Mouse (Mus musculus): ENCODE results near the gene Dkk2. TPM values are rescaled to one million over a fixed set of nuclear protein-coding genes. Genes with fewer than 3 reads are reported as not detected.

The Dkk2 gene
- polyA plus RNA-seq, 1 experiment, result 0.31 TPM

- TF ChIP-seq EP300 (IDR thresholded peaks at IDR 0.05; ENCODE audit: insufficient read depth, low read depth, low read length), result no peak
- TF ChIP-seq POLR2A (IDR thresholded peaks at IDR 0.05; ENCODE audit: insufficient read depth, low read length), result no peak
- peak; percentile 73 for TF ChIP-seq CTCF (IDR thresholded peaks at IDR 0.05; ENCODE audit: low read depth, low read length)
- H3K4me1 ChIP-seq (ENCODE audit: control insufficient read depth, insufficient read depth, low read length), result no peaks in the 10 kb centered on the region
- no peak overlapping the region for H3K9ac ChIP-seq (ENCODE audit: low read depth, poor library complexity, severe bottlenecking)
- no peak overlapping the region for H3K27ac ChIP-seq (ENCODE audit: insufficient read depth, low read length)
- H3K36me3 ChIP-seq (ENCODE audit: control insufficient read depth, insufficient read depth, low read length, poor library complexity, severe bottlenecking), result no peaks in the 10 kb centered on the region
- no peaks in the 10 kb centered on the region for H3K27me3 ChIP-seq (ENCODE audit: control insufficient read depth, insufficient read depth, low read length, poor library complexity, severe bottlenecking)
- no peak overlapping the region for H3K4me3 ChIP-seq (ENCODE audit: low read depth, low read length)
- H3K9me3 ChIP-seq (replicated peaks; ENCODE audit: control insufficient read depth, insufficient read depth, low read length, poor library complexity, severe bottlenecking), result no peaks in the 10 kb centered on the region
Observed at GRCm38 (mm10) chr3:132207469-132207868, 122.4 kb downstream of the Dkk2 start.

GRCm38 (mm10) chr3:132211260-132211659, 126.2 kb downstream of the Dkk2 start:
- Histone ChIP-seq H3K4me3 (ENCODE audit: low read depth, low read length) (no peak overlapping the region), H3K9me3 (replicated peaks; ENCODE audit: control insufficient read depth, insufficient read depth, low read length, poor library complexity, severe bottlenecking) (no peaks in the 10 kb centered on the region)
- TF ChIP-seq POLR2A (IDR thresholded peaks at IDR 0.05; ENCODE audit: insufficient read depth, low read length) (no peak), CTCF (IDR thresholded peaks at IDR 0.05; ENCODE audit: low read depth, low read length) (no peak), EP300 (IDR thresholded peaks at IDR 0.05; ENCODE audit: insufficient read depth, low read depth, low read length) (no peak)

GRCm38 (mm10) chr3:132219977-132220487, 134.9 kb downstream of the Dkk2 start:
- H3K4me1 ChIP-seq (ENCODE audit: control insufficient read depth, insufficient read depth, low read length), result no peaks in the 10 kb centered on the region
- no peak for TF ChIP-seq POLR2A (IDR thresholded peaks at IDR 0.05; ENCODE audit: insufficient read depth, low read length)
- TF ChIP-seq CTCF (IDR thresholded peaks at IDR 0.05; ENCODE audit: low read depth, low read length), result no peak
- no peak for TF ChIP-seq EP300 (IDR thresholded peaks at IDR 0.05; ENCODE audit: insufficient read depth, low read depth, low read length)
- H3K9me3 ChIP-seq (replicated peaks; ENCODE audit: control insufficient read depth, insufficient read depth, low read length, poor library complexity, severe bottlenecking), result no peaks in the 10 kb centered on the region
- H3K27me3 ChIP-seq (ENCODE audit: control insufficient read depth, insufficient read depth, low read length, poor library complexity, severe bottlenecking), result no peaks in the 10 kb centered on the region
- H3K36me3 ChIP-seq (ENCODE audit: control insufficient read depth, insufficient read depth, low read length, poor library complexity, severe bottlenecking), result no peaks in the 10 kb centered on the region
- no peak overlapping the region for H3K9ac ChIP-seq (ENCODE audit: low read depth, poor library complexity, severe bottlenecking)
- H3K27ac ChIP-seq (ENCODE audit: insufficient read depth, low read length), result no peak overlapping the region
- no peak overlapping the region for H3K4me3 ChIP-seq (ENCODE audit: low read depth, low read length)

More at GRCm38 (mm10) chr3:132211260-132211659, 126.2 kb downstream of the Dkk2 start:
- H3K27me3 ChIP-seq (ENCODE audit: control insufficient read depth, insufficient read depth, low read length, poor library complexity, severe bottlenecking), result no peaks in the 10 kb centered on the region
- no peaks in the 10 kb centered on the region for H3K36me3 ChIP-seq (ENCODE audit: control insufficient read depth, insufficient read depth, low read length, poor library complexity, severe bottlenecking)
- no peak overlapping the region for H3K27ac ChIP-seq (ENCODE audit: insufficient read depth, low read length)
- H3K9ac ChIP-seq (ENCODE audit: low read depth, poor library complexity, severe bottlenecking), result no peak overlapping the region
- H3K4me1 ChIP-seq (ENCODE audit: control insufficient read depth, insufficient read depth, low read length), result no peaks in the 10 kb centered on the region

GRCm38 (mm10) chr3:132227622-132228021, 142.5 kb downstream of the Dkk2 start:
- Histone ChIP-seq H3K9ac (ENCODE audit: low read depth, poor library complexity, severe bottlenecking) (no peak overlapping the region), H3K27ac (ENCODE audit: insufficient read depth, low read length) (no peak overlapping the region), H3K36me3 (ENCODE audit: control insufficient read depth, insufficient read depth, low read length, poor library complexity, severe bottlenecking) (no peaks in the 10 kb centered on the region), H3K4me1 (ENCODE audit: control insufficient read depth, insufficient read depth, low read length) (no peaks in the 10 kb centered on the region), H3K27me3 (ENCODE audit: control insufficient read depth, insufficient read depth, low read length, poor library complexity, severe bottlenecking) (no peaks in the 10 kb centered on the region), H3K4me3 (ENCODE audit: low read depth, low read length) (no peak overlapping the region), H3K9me3 (replicated peaks; ENCODE audit: control insufficient read depth, insufficient read depth, low read length, poor library complexity, severe bottlenecking) (no peaks in the 10 kb centered on the region)
- no peak for TF ChIP-seq EP300 (IDR thresholded peaks at IDR 0.05; ENCODE audit: insufficient read depth, low read depth, low read length)
- TF ChIP-seq CTCF (IDR thresholded peaks at IDR 0.05; ENCODE audit: low read depth, low read length), result no peak
- TF ChIP-seq POLR2A (IDR thresholded peaks at IDR 0.05; ENCODE audit: insufficient read depth, low read length), result no peak
